Mouse (Mus musculus) bone marrow, adult 2 months (tissue): ENCODE results near the gene Lrp2bp.

Experiments
- CTCF ChIP-seq: fragments of 200-500 bp; IDR thresholded peaks from 2 replicates; pipeline ENCODE4 v1.5.1; 2011; ENCODE audit warnings: low read length, control low read depth; ENCODE audit not compliant: control insufficient read depth, insufficient read depth
- POLR2A ChIP-seq: fragments of 200-500 bp; IDR thresholded peaks from 2 replicates; pipeline ENCODE4 v1.6.1; 2011; ENCODE audit warnings: low read depth, mild to moderate bottlenecking, control low read depth, low read length, borderline replicate concordance; ENCODE audit not compliant: control insufficient read depth

DNA sequence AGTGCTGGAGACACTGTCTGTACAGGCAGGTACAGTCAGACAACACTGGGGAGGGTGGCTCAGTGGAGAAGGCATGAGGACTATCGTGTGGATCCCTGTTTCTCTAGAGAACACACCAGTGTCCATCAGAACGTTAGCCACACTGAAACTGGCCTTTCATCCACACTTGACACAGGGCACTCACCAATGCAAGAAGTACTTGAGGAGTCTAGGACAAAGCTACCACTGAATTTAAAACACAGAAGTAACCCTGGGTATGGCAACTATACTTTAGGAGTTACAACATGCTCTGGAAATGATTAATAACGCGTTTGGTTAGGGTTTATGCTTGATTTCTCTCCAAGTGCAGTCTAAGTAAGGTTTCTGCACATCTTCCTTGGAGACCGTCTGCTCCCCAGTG, 73.7 kb downstream of the Lrp2bp start:
- TF ChIP-seq CTCF (no peak), POLR2A (no peak)
